ENCODE assay signal across 8 mouse cellular contexts in the genomic region with DNA sequence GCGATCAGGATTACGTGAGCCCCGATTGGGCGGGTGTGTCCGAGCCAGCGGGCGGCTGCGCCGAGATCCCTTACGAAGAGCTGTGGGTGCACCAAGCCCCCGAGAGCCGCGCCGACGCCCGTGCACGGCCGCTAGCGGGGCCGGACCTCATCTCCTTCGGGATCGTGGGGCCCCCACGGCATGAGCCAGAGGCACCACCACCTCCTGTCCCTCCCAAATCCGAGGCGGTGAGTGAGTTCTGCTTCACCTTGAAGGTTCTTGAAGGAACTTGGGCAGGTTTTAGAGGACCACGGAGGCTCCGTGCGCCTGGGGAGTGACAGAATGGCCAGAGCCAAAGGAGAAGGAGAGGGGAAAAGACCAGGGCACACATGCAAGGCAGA. TPM values are rescaled to one million over a fixed set of nuclear protein-coding genes. Genes with fewer than 3 reads are reported as not detected.
DNase-seq lines count a peak whose midpoint lies in the region; ATAC-seq lines count a peak whose summit lies in the region.

No protein-coding gene starts in this region.

- ATAC-seq in heart, embryonic 16.5 days (replicated peaks; ENCODE audit: extremely low read depth, insufficient read depth, low FRiP score) = peak; percentile 23; the same call in 1 of the 2 replicates
- no peak for ATAC-seq in megakaryocyte-erythroid progenitor cell, adult 5-6 weeks (replicated peaks; ENCODE audit: low FRiP score, low TSS enrichment, poor library complexity, severe bottlenecking)

- peak overlapping the region; percentile 65 for H3K4me3 ChIP-seq in heart, embryonic 16.5 days (ENCODE audit: low read length)
- peak overlapping the region; percentile 63 for H3K4me3 ChIP-seq in hindbrain, embryonic 10.5 days
- H3K4me3 ChIP-seq in midbrain, embryonic 10.5 days = peak overlapping the region; percentile 64

- intact Hi-C loops in heart, postnatal 10 days (cut with DNase I) = loop anchor here (10.0 kb wide), 1 partner anchor 290 kb away; no protein-coding TSS in a partner anchor
- intact Hi-C loops in left cerebral cortex, postnatal 10 days (cut with DNase I) = loop anchor here (10.0 kb wide), 1 partner anchor 290 kb away; no protein-coding TSS in a partner anchor

- peaks cover 15% of the 10 kb centered on the region for H3K36me3 ChIP-seq in heart, embryonic 16.5 days (ENCODE audit: control insufficient read depth, insufficient read depth)
- peaks cover 67% of the 10 kb centered on the region for H3K36me3 ChIP-seq in hindbrain, embryonic 10.5 days
- H3K36me3 ChIP-seq in midbrain, embryonic 10.5 days = peaks cover 51% of the 10 kb centered on the region

- H3K9me3 ChIP-seq in heart, embryonic 16.5 days (replicated peaks; ENCODE audit: control insufficient read depth, low read length) = no peaks in the 10 kb centered on the region
- H3K9me3 ChIP-seq in hindbrain, embryonic 10.5 days = no peaks in the 10 kb centered on the region
- H3K9me3 ChIP-seq in midbrain, embryonic 10.5 days (replicated peaks) = no peaks in the 10 kb centered on the region

- H3K27me3 ChIP-seq in heart, embryonic 16.5 days (ENCODE audit: control insufficient read depth, insufficient read depth, low read length) = peaks cover 37% of the 10 kb centered on the region
- H3K27me3 ChIP-seq in hindbrain, embryonic 10.5 days (ENCODE audit: insufficient read depth, poor library complexity, severe bottlenecking) = peaks cover 57% of the 10 kb centered on the region
- H3K27me3 ChIP-seq in midbrain, embryonic 10.5 days (ENCODE audit: low read depth, poor library complexity, severe bottlenecking) = peaks cover 60% of the 10 kb centered on the region

- H3K27ac ChIP-seq in heart, embryonic 16.5 days (ENCODE audit: low read length) = no peak overlapping the region
- H3K27ac ChIP-seq in hindbrain, embryonic 10.5 days = peak overlapping the region; percentile 82
- H3K27ac ChIP-seq in midbrain, embryonic 10.5 days (replicated peaks) = peak overlapping the region; percentile 81; the same call in 1 of the 2 replicates

- no peak for DNase-seq in heart, postnatal 10 days
- DNase-seq in R1 (ENCODE audit: low read depth, low spot score) = peak; percentile 72
- DNase-seq in hindbrain, embryonic 10.5 days (ENCODE audit: low spot score) = no peak
- DNase-seq in midbrain, embryonic 10.5 days (ENCODE audit: low spot score) = no peak
- no peak for DNase-seq in left cerebral cortex, postnatal 10 days (ENCODE audit: extremely low spot score in 1 of 2, low spot score in 2 of 2)
- DNase-seq in thymus, adult 18-20 months = no peak

- peaks cover 21% of the 10 kb centered on the region for H3K4me1 ChIP-seq in heart, embryonic 16.5 days (ENCODE audit: control insufficient read depth, insufficient read depth, low read length)
- peaks cover 43% of the 10 kb centered on the region for H3K4me1 ChIP-seq in hindbrain, embryonic 10.5 days (replicated peaks)
- H3K4me1 ChIP-seq in midbrain, embryonic 10.5 days = peaks cover 44% of the 10 kb centered on the region

- 1% methylated on average over 28 of the region's 28 CpGs for WGBS in heart, embryonic 16.5 days
- 4% methylated on average over 28 of the region's 28 CpGs for WGBS in hindbrain, embryonic 10.5 days
- 4% methylated on average over 28 of the region's 28 CpGs for WGBS in midbrain, embryonic 10.5 days

- peak overlapping the region; percentile 98 for H3K4me2 ChIP-seq in heart, embryonic 16.5 days (ENCODE audit: low read depth, low read length)

- H3K9ac ChIP-seq in heart, embryonic 16.5 days (ENCODE audit: low read length) = peak overlapping the region; percentile 73

RNA-seq across cellular contexts. Expression of gene 3110082J24Rik, which starts 8.9 kb away (rescaled TPM):
- not detected in 2 replicates for polyA plus RNA-seq in heart, embryonic 16.5 days (2015; fragmentation: Nextera tagmentation; extraction: Ambion mirVana)
- not detected for total RNA-seq in heart, postnatal 10 days (2021)
- 2.2 and 4.9 TPM in 2 replicates for polyA plus RNA-seq in hindbrain, embryonic 10.5 days (2016; fragmentation: Nextera tagmentation; extraction: Ambion mirVana)
- polyA plus RNA-seq in midbrain, embryonic 10.5 days (2016; fragmentation: Nextera tagmentation; extraction: Ambion mirVana) = 2.4 and 3.7 TPM in 2 replicates
- total RNA-seq in left cerebral cortex, postnatal 10 days (2021) = 1 to 10 TPM; 2.1 to 2.2 TPM
- total RNA-seq in megakaryocyte-erythroid progenitor cell, adult 5-6 weeks (2014; fragmentation: Nextera tagmentation) = not detected in 2 replicates
- not detected in 2 replicates for total RNA-seq in megakaryocyte-erythroid progenitor cell, adult 5-6 weeks (2017)

RNA-seq across cellular contexts. Expression of gene Garem2, which starts 9.8 kb away (rescaled TPM):
- 0.12 and 0.20 TPM in 2 replicates for polyA plus RNA-seq in heart, embryonic 16.5 days (2015; fragmentation: Nextera tagmentation; extraction: Ambion mirVana)
- total RNA-seq in heart, postnatal 10 days (2021) = under 1 TPM; 0.22 to 0.26 TPM
- 7.2 and 22.7 TPM in 2 replicates for polyA plus RNA-seq in hindbrain, embryonic 10.5 days (2016; fragmentation: Nextera tagmentation; extraction: Ambion mirVana)
- 6.9 and 9.4 TPM in 2 replicates for polyA plus RNA-seq in midbrain, embryonic 10.5 days (2016; fragmentation: Nextera tagmentation; extraction: Ambion mirVana)
- 10 to 100 TPM; 10.5 to 11.2 TPM for total RNA-seq in left cerebral cortex, postnatal 10 days (2021)
- not detected in 2 replicates for total RNA-seq in megakaryocyte-erythroid progenitor cell, adult 5-6 weeks (2014; fragmentation: Nextera tagmentation)
- 0.47 TPM in 1 of 2 replicates, not detected in the other for total RNA-seq in megakaryocyte-erythroid progenitor cell, adult 5-6 weeks (2017)

RNA-seq across cellular contexts. Expression of gene Hadha, which starts 40.2 kb away (rescaled TPM):
- polyA plus RNA-seq in heart, embryonic 16.5 days (2015; fragmentation: Nextera tagmentation; extraction: Ambion mirVana) = 349 and 361 TPM in 2 replicates
- total RNA-seq in heart, postnatal 10 days (2021) = 1,000 to 10,000 TPM; 1,297 to 1,510 TPM
- polyA plus RNA-seq in hindbrain, embryonic 10.5 days (2016; fragmentation: Nextera tagmentation; extraction: Ambion mirVana) = 93.9 and 94.9 TPM in 2 replicates
- polyA plus RNA-seq in midbrain, embryonic 10.5 days (2016; fragmentation: Nextera tagmentation; extraction: Ambion mirVana) = 101 and 115 TPM in 2 replicates
- total RNA-seq in left cerebral cortex, postnatal 10 days (2021) = 10 to 100 TPM; 60.2 to 64.6 TPM
- 116 and 125 TPM in 2 replicates for total RNA-seq in megakaryocyte-erythroid progenitor cell, adult 5-6 weeks (2014; fragmentation: Nextera tagmentation)
- 157 TPM in 2 replicates for total RNA-seq in megakaryocyte-erythroid progenitor cell, adult 5-6 weeks (2017)

RNA-seq across cellular contexts. Expression of gene Hadhb, which starts 40.3 kb away (rescaled TPM):
- 490 and 509 TPM in 2 replicates for polyA plus RNA-seq in heart, embryonic 16.5 days (2015; fragmentation: Nextera tagmentation; extraction: Ambion mirVana)
- 1,000 to 10,000 TPM; 1,544 to 1,693 TPM for total RNA-seq in heart, postnatal 10 days (2021)
- 93.0 and 100 TPM in 2 replicates for polyA plus RNA-seq in hindbrain, embryonic 10.5 days (2016; fragmentation: Nextera tagmentation; extraction: Ambion mirVana)
- 104 and 106 TPM in 2 replicates for polyA plus RNA-seq in midbrain, embryonic 10.5 days (2016; fragmentation: Nextera tagmentation; extraction: Ambion mirVana)
- 10 to 100 TPM; 52.3 to 52.6 TPM for total RNA-seq in left cerebral cortex, postnatal 10 days (2021)
- total RNA-seq in megakaryocyte-erythroid progenitor cell, adult 5-6 weeks (2014; fragmentation: Nextera tagmentation) = 85.5 and 94.8 TPM in 2 replicates
- 65.4 and 79.4 TPM in 2 replicates for total RNA-seq in megakaryocyte-erythroid progenitor cell, adult 5-6 weeks (2017)

RNA-seq across cellular contexts. Expression of gene Tyms, which starts 41.3 kb away (rescaled TPM):
- 99.3 and 110 TPM in 2 replicates for polyA plus RNA-seq in heart, embryonic 16.5 days (2015; fragmentation: Nextera tagmentation; extraction: Ambion mirVana)
- 10 to 100 TPM; 20.2 to 20.5 TPM for total RNA-seq in heart, postnatal 10 days (2021)
- 254 and 300 TPM in 2 replicates for polyA plus RNA-seq in hindbrain, embryonic 10.5 days (2016; fragmentation: Nextera tagmentation; extraction: Ambion mirVana)
- 294 and 321 TPM in 2 replicates for polyA plus RNA-seq in midbrain, embryonic 10.5 days (2016; fragmentation: Nextera tagmentation; extraction: Ambion mirVana)
- total RNA-seq in left cerebral cortex, postnatal 10 days (2021) = 1 to 10 TPM; 5.8 to 8.3 TPM
- 86.1 and 88.4 TPM in 2 replicates for total RNA-seq in megakaryocyte-erythroid progenitor cell, adult 5-6 weeks (2014; fragmentation: Nextera tagmentation)
- 124 and 172 TPM in 2 replicates for total RNA-seq in megakaryocyte-erythroid progenitor cell, adult 5-6 weeks (2017)

Comparison
In these comparisons a context has a peak if more than half of its experiments do, and no peak if none do; other contexts are left out.
1. RNA of gene Garem2, which starts 9.8 kb away (total RNA-seq): 10.5 to 11.2 TPM in left cerebral cortex, postnatal 10 days; 0.47 TPM in megakaryocyte-erythroid progenitor cell, adult 5-6 weeks and 0.22 to 0.26 TPM in heart, postnatal 10 days; every median in the first group is over 4 times any median in the second.
2. RNA of gene Hadha, which starts 40.2 kb away (total RNA-seq): 1,297 to 1,510 TPM in heart, postnatal 10 days; 116 to 157 TPM in megakaryocyte-erythroid progenitor cell, adult 5-6 weeks and 60.2 to 64.6 TPM in left cerebral cortex, postnatal 10 days; every median in the first group is over 4 times any median in the second.
3. Peak in every context shown above with its lines, with median percentiles within 50 percentile points of each other: H3K4me3 ChIP-seq.